Mouse (Mus musculus) spleen, adult 2 months (tissue): Measurements from ENCODE around the gene Zfp109.

Experiments used
- CTCF ChIP-seq: fragments of 200-500 bp; IDR thresholded peaks from 2 replicates; pipeline ENCODE4 v1.5.1; 2011; ENCODE audit warnings: mild to moderate bottlenecking, inconsistent platforms; ENCODE audit not compliant: insufficient read depth, insufficient read length, insufficient replicate concordance; ENCODE audit errors: extremely low read depth
- POLR2A ChIP-seq: fragments of 200-500 bp; IDR thresholded peaks from 2 replicates; pipeline ENCODE4 v1.6.1; 2011; ENCODE audit warnings: low read depth, low read length, inconsistent platforms

GRCm38 (mm10) chr7:24268176-24269155 lies 31.1 kb upstream of the Zfp109 start:
- TF ChIP-seq POLR2A: no peak
- TF ChIP-seq CTCF: no peak
